Mouse (Mus musculus) hematopoietic stem cell, adult 5-6 weeks (primary cell): ENCODE data around the gene Fcna. TPM values are rescaled to one million over a fixed set of nuclear protein-coding genes. Genes with fewer than 3 reads are reported as not detected.

Experiments
- ATAC-seq, 2 experiments: fragments of 125-278 bp in 1 of 2; replicated peaks in 1 of 2; 2 replicates each; pipeline ENCODE4 v1.8.0; 2016 to 2017; ENCODE audit warnings: inconsistent platforms in 2 of 2, mild to moderate bottlenecking in 2 of 2, moderate number of reproducible peaks in 2 of 2, low read depth in 1 of 2, moderate TSS enrichment in 1 of 2; ENCODE audit not compliant: low FRiP score in 2 of 2, poor library complexity in 2 of 2, severe bottlenecking in 2 of 2, insufficient read depth in 1 of 2, low TSS enrichment in 1 of 2
- total RNA-seq: library from RNA; stranded (forward); fragments of 172-1452, 232-1000 nt; gene quantifications from 2 replicates; pipeline ENCODE4 v1.2.3, GENCODE M21; 2017

Gene Fcna
- total RNA-seq, 1 experiment from 2014 or later: not detected

DNA sequence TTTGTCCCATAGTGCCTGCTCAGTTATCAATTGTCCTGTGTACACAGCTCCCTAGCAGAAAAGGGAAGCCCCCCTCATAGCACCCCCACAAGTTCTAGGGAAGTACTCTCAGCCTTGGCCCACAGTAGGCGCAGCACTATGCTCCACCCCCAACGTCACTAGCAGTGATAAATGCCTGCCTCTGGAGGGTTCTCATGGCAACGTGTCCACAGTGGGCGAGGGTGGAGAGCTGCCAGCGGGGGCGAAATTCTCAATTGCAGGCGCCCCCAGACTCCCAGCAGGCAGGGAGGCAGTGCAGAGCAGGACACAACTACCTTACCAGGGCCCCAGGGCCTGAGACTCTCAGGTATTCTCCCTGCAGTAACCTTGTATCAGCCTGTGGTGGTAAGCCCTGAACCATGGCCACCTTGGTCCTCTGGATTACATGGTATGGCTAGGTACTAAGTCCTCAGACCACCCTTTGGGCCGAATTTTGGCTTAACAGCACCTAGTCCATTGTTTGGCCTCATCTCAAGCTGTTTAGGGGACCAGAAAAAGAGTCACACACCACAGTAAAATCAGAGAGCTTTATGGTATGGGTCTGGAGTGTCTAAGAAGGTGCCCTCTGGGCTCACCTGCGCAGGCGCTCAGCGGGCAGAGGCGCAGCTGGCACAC, 45.2 kb downstream of the Fcna start:
- ATAC-seq: peak; percentile 40 to 41; a peak in 3 of 4 replicates

DNA sequence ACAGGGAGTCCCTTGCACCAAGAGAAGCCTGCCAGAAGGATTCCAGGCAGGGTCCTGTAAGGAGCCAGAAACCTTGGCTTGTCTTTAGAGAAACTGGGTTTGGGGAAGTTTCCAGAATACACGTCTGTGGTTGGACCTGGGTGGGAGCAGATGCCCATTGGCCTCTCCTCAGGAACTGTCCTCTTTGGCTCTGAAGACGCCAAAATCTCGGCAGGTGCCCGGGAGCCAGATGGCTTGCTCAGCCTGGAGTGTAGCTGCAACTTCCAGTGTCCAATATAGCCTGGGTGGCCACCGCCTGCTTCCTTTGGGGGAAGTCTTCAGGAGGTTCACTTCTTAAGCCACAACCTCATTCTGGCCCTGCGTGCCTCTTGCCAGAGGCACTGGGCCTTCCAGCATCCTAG, 45.9 kb downstream of the Fcna start:
- peak; percentile 9 to 24; a peak in 1 of 4 replicates for ATAC-seq

DNA sequence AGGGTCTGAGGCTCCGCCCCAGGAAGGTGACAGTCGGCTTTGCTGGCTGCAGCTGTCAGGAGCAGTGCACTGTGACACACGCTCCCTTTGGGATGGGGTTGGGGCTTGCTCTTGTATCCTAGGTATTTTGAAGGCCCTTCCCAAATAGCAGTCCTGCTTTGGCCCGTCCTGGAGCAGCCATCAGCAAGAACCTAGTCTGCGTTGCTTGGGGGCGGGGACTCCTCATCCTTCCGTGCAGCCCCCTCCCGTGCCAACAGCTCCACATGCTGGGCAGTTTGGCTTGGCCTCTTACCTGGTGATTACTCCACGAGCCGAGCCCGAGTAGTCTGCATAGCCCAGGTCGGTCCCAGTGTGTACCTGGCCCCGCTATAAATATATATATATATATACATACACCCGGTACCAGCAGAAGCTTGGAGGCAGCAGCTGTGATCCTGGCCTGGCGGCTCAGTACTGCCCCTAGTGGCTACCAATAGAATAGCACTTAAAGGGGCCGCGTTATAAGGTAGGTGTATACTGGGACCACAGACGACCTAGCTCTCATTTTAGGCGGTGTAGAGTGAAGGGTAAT, 46.5 kb downstream of the Fcna start, which contains the start of gene Ajm1:
Gene Ajm1, minus strand, starts transcription at position 464 of the 571 bp plus-strand sequence.
- peak; percentile 59 to 78 for ATAC-seq

DNA sequence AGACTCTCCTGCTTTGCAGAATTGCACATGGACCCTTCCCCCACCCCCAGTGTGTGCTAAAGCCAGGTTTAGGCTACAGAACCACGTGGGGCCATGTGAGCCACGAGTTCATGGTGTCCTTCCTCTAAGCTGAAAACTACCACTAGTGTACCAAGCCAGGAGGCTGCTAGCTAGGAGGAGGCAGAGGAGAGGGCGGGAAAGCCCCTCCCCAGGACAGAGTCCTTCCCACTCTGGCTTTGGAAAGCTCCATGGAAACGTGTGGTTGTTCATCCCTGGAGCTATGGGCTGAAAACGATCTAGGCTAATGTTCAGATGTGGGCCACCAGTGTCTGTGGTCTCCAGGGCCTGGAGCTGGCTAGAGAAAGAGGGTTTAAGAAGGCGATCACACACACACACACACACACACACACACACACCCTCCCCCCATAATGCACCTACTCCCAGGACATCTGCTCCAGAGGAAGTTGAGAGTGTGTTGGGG, 47.2 kb downstream of the Fcna start:
- ATAC-seq: no peak

DNA sequence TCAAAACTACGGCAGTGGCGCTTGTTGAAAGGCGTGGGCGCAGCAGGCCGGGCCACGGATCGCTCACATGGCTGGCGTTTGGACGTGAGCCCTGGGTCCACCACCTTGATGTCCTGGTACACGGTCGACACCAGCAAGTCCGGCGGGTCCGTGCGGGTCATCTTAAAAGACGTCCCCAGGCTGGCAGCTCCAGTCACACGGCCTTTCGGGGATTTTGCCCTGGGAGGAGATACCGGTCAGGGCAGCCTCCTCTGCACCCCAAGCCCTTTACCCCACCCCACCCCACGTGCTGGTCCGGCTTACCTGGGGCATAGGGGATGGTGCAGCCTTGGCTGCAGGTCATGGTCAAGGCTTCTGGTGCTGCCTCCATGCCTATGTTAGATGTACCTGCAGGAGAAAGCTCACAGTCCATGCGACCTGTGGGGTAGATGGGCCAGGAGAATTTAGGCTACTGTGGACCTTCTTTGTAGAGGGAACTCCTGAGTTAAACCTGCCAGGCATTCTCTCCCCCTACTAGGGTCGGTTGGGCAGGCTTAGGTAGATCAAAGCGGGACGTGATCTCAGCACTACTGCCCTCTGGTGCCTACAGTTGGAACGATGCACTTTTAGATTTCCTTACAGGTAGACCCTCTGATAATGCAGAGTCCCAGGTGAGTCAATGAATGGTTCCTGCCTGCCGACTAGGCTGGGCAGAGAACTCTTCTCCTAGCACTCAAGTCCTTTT, 47.9 kb downstream of the Fcna start:
- ATAC-seq: no peak

DNA sequence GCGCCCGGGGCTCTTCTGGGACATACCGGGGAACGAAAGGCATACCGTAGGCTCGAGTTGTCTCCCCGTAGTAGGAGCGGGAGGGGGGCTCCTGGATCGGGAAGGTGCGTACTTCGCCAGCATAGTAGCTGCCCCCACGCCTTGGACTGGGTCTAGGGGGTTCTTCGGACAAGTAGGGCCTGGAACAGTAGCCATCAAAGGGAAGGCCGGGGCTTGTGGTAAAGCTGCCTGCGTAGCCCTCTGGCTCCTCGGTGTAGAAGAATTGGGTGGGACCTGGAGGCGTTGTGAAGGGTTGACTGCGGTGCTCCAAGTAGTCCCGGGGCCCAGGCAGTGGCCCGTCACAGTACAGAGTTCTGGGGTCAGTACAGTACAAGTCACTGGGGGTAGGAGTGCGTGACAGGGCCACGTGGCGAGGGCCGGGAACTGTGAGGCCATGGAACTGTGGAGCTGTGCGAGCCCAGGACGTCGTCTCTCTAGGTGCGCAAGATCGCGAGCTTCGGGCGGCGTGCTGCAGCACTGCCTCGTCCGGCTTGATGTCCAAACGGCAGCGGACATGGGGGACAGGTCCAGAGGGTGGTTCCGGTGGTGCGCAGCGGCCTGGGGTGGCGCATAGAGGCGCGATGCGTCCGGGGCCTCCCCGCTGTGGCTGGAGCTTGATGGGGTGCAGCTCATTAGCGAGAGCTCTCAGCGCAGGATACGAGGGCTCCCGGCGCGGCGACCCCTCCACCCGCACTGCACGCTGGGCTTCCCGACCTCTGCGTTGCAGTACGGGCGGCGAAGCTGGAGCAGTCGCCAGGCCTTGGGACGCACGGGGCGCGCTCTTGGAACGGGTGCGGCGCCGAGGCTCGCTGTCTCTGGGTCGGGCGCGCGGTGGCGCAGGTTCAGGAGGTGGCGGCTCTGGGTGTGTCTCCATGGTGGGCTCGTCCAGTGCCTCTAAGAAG, 48.8 kb downstream of the Fcna start:
- no peak for ATAC-seq

DNA sequence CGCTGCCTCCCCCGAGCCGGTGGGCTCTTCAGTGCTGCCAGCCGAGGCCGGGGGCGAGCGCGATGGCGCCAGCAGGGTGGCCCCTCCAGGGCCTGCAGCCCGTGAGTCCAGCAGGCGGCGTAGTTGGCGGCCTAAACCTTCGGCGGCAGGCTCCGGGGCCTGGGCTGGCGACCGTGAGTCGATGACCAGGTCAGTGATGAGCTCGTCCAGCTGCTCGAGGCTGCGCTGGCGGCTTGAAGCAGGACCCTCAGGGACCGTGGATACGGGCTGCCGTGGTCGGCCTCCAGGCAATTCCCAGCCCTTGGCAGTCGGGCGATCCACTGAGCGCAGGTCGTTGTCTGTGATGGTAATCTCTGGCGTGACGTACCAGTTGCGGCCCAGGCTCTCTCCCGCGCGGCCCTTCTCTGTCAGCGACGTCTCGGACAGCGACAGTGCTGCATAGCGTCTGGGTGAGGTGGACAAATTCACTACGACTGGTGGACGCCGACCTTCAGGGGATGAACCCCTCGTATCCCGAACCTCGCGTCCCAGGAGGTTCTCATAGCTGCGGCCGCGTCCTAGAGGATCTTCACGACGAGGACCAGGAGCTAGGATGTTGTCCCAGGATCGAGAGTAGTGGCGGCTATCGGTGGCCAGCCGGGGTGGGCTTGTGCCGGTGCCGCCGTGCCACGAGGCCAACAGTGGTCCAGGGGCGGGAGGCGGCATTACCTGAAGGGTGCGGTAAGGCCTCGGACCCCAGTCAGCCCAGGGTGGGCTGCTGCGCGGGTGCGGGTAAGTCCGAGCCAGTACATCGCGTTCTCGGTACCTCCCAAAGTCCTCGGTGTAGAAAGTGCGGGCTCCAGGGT, 49.7 kb downstream of the Fcna start:
- ATAC-seq: no peak

DNA sequence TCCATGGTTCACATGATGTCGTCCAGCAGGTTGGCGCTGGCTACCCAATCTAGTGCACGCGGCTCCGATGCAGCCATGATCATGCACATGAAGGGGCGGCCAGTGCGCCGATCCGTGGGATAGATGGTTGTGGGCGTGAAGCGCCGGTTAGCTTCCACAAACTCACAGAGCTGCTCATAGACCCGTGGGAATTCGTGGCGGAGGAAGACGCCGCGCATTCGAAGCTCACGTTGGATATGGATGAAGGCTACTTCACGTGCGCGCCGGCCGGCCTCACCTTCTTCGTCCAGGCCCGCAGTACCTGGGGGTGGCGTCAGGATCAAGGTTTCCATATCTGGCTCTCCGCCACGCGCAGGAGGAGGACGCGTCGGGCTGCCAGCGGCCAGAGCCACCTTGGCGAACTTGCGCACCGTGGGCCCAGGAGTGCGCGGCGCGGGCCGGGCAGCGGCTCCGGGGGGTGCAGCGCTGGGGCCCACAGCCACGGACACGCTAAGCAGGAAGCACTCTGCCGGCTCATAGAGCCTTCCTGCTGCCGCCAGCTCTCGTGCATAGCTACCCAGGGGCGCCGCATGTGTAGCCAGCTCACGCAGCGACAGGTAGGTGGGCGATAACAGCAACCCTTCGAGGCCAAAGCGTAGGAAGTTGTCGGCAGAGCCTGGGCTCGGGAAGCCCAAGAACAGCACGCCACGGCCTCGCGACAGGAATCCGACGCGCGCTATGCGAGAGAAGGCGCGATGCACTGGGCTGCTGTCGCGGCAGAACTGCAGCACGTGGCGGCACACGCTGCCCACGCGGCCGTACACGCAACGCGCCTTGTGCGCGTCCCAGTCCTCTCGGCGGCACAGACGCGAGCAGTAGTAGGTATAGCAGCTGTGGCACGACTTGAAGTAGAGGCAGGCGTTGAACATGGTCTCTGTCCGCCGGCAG, 50.6 kb downstream of the Fcna start:
- ATAC-seq: no peak

DNA sequence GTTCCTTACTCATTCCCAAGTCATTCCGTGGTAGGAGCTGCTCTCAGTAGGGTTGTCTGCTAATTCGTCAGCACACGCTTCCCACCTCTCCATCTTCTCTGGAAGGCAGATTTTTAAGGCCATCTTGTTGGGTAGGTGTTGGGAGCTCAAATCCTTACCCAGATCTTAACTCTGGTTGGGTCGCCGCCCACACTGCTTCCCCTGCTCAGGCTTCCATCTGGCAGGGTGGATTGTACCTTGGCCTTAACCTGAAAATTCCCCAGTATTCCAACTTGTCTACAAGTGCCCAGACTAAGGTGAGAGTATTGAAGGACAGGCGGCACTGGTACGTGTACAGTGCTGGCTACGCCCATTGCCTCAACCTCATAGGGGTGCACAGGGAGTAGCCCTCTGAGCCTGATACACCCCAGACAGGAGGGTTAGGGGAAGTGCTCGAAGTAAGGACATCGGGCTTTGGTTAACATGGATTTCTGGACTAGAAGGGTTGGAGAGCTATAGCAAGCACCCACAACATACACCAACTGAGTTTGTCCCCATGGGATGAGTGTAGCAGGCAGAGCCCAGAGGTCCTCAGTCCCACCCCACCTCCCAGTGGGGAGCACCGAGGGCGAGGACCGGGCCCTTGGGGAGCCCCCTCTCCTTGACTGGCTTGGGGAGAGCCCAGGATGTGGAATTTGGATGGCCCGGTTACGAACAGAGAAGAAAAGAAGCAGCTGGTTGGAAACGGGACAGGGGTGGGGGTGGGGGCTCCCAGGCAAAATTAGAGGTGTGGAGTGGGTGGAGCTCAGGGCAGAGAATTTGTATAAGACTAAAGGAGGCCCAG, 51.6 kb downstream of the Fcna start:
- no peak for ATAC-seq

DNA sequence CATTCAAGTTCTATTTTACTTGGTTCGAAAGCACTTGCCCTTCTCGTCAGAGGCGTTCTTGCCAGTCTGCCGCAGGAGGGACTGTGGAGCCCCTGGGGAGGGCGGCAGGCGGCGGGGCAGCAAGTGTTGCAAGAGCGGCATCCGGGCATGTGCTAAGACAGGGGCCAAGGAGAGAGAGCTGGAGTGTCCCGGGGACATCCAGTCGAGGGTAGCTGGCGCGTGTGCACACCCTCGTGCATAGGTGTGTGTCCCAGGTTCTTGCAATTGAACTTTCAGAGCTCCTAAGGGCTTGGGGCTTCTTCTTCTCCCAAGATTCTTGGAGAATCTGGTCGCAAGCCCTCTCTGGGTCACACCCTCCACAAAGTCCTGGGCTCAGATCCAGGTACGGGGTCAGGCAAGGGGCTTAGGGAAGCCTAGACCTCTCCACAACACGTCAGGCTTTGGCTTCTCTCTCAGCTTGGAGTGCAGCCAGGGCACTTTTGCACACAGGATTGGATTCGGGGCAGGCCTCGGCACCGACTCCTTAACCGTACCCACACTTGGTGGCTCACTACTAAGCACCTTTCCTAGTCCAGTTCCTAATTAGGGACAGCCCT, 52.3 kb downstream of the Fcna start:
- ATAC-seq: no peak

Other genes starting within 250 kb of the Fcna start
- gene Entpd2, start 232.2 kb downstream of the Fcna start, total RNA-seq: not detected in 2 replicates
- 0.74 and 2.3 TPM in 2 replicates for gene Npdc1, start 228.7 kb downstream of the Fcna start, total RNA-seq
- 23.6 and 28.5 TPM in 2 replicates for gene Fut7, start 204.8 kb downstream of the Fcna start, total RNA-seq
- 52.7 and 57.5 TPM in 2 replicates for gene Abca2, start 199.3 kb downstream of the Fcna start, total RNA-seq
- gene Clic3, start 171.2 kb downstream of the Fcna start, total RNA-seq: not detected in 2 replicates
- gene Paxx, start 166.9 kb downstream of the Fcna start, total RNA-seq: 27.5 and 28.0 TPM in 2 replicates
- gene Ptgds, start 158.0 kb downstream of the Fcna start, total RNA-seq: 3.4 and 3.5 TPM in 2 replicates
- not detected in 2 replicates for gene Lcn12, start 134.1 kb downstream of the Fcna start, total RNA-seq
- gene Fbxw5, start 127.3 kb downstream of the Fcna start, total RNA-seq: 20.6 and 25.1 TPM in 2 replicates
- 0.35 and 2.0 TPM in 2 replicates for gene C8g, start 126.3 kb downstream of the Fcna start, total RNA-seq
- gene Traf2, start 81.1 kb downstream of the Fcna start, total RNA-seq: 18.0 and 20.2 TPM in 2 replicates
- gene Edf1, start 70.2 kb downstream of the Fcna start, total RNA-seq: 68.7 and 71.1 TPM in 2 replicates
- gene Mamdc4, start 53.2 kb downstream of the Fcna start, total RNA-seq: 1.1 and 4.8 TPM in 2 replicates
- 27.8 and 63.7 TPM in 2 replicates for gene Phpt1, start 52.8 kb downstream of the Fcna start, total RNA-seq
- gene Ajm1, start 46.3 kb downstream of the Fcna start, total RNA-seq: 0.40 TPM in 1 of 2 replicates, not detected in the other
- 56.5 and 67.0 TPM in 2 replicates for gene Rabl6, start 19.5 kb downstream of the Fcna start, total RNA-seq
- gene Ccdc183, start 10.4 kb downstream of the Fcna start, total RNA-seq: not detected in 2 replicates
- gene Tmem141, start 6.0 kb downstream of the Fcna start, total RNA-seq: 22.2 and 28.8 TPM in 2 replicates
- gene Lcn8, start 25.1 kb upstream of the Fcna start, total RNA-seq: not detected in 2 replicates
- gene Lcn5, start 29.9 kb upstream of the Fcna start, total RNA-seq: not detected in 2 replicates
- gene Lcn6, start 48.8 kb upstream of the Fcna start, total RNA-seq: not detected in 2 replicates
- gene Lcn10, start 54.7 kb upstream of the Fcna start, total RNA-seq: not detected in 2 replicates
- not detected in 2 replicates for gene Obp2a, start 72.0 kb upstream of the Fcna start, total RNA-seq
- 6.4 and 11.8 TPM in 2 replicates for gene Bmyc, start 78.7 kb upstream of the Fcna start, total RNA-seq
- not detected in 2 replicates for gene Obp2b, start 109.0 kb upstream of the Fcna start, total RNA-seq
- gene Lcn3, start 137.5 kb upstream of the Fcna start, total RNA-seq: not detected in 2 replicates
- not detected in 2 replicates for gene Lcn11, start 149.0 kb upstream of the Fcna start, total RNA-seq
- gene Gm13539, start 154.2 kb upstream of the Fcna start, total RNA-seq: not detected in 2 replicates
- not detected in 2 replicates for gene Glt6d1, start 187.8 kb upstream of the Fcna start, total RNA-seq
- gene Lcn9, start 195.1 kb upstream of the Fcna start, total RNA-seq: not detected in 2 replicates
- gene Sohlh1, start 219.2 kb upstream of the Fcna start, total RNA-seq: not detected in 2 replicates
- not detected in 2 replicates for gene Kcnt1, start 235.7 kb upstream of the Fcna start, total RNA-seq